Mouse (Mus musculus): Measurements from ENCODE around the gene Gm20388.

DNA sequence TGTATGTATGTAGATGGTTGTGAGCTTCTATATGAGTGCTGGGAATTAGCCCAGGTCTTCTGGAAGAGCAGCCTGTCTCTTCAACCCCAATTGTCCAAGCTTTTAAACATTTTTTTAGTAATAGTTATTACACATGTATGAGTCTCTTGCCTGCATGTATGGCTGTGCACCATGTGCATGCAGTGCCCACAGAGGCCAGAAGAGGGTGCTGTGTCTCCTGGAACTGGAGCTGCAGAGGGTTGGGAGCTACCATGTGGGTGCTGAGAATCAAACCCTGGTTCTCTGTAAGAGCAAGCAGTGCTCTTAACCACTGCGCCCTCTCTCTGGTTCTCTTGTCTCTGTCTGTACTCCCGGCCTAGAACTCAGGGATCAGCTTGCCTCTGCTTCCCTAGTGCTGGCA is 3222.3 kb downstream of the Gm20388 start:
- TF ChIP-seq CTCF (IDR thresholded peaks at IDR 0.05; ENCODE audit: low read depth, low read length) = no peak
- no peak for TF ChIP-seq GATA1 (IDR thresholded peaks at IDR 0.05; ENCODE audit: borderline replicate concordance, low read length)

Data from G1E (cell line).